Mouse (Mus musculus) neural tube, embryonic 15.5 days (tissue): ENCODE measurements around the gene Defb25. TPM values are rescaled to one million over a fixed set of nuclear protein-coding genes. Genes with fewer than 3 reads are reported as not detected.
A peak's percentile ranks its signal among the peaks of the same experiment; 100 is the strongest.

ENCODE experiments used
- ATAC-seq: fragments of 200-750 bp; cut with Nextera tagmentation; 2 replicates; pipeline ENCODE4 v1.8.0; 2017; ENCODE audit warnings: mild to moderate bottlenecking, moderate TSS enrichment, moderate library complexity; ENCODE audit not compliant: low FRiP score
- H3K27ac ChIP-seq: fragments of 300-500 bp; sonication (generic); replicated peaks from 2 replicates; pipeline ENCODE4 v1.5.1; 2015; ENCODE audit warnings: mild to moderate bottlenecking, inconsistent platforms
- H3K27me3 ChIP-seq: fragments of 300-500 bp; sonication (generic); replicated peaks from 2 replicates; pipeline ENCODE4 v1.6.1; 2015; ENCODE audit warnings: inconsistent platforms
- H3K36me3 ChIP-seq: fragments of 300-500 bp; sonication (generic); 2 replicates; pipeline ENCODE4 v1.6.1; 2015; ENCODE audit warnings: inconsistent platforms
- H3K4me1 ChIP-seq: fragments of 300-500 bp; sonication (generic); 2 replicates; pipeline ENCODE4 v1.6.1; 2015; ENCODE audit warnings: inconsistent platforms
- H3K4me2 ChIP-seq: fragments of 300-500 bp; sonication (generic); 2 replicates; pipeline ENCODE4 v1.6.1; 2015; ENCODE audit warnings: inconsistent platforms, mild to moderate bottlenecking, moderate library complexity
- H3K4me3 ChIP-seq: fragments of 300-500 bp; sonication (generic); replicated peaks from 2 replicates; pipeline ENCODE4 v1.5.1; 2015; ENCODE audit warnings: mild to moderate bottlenecking, inconsistent platforms
- H3K9ac ChIP-seq: fragments of 300-500 bp; sonication (generic); replicated peaks from 2 replicates; pipeline ENCODE4 v1.6.1; 2015; ENCODE audit warnings: mild to moderate bottlenecking, inconsistent platforms
- H3K9me3 ChIP-seq: fragments of 300-500 bp; sonication (generic); replicated peaks from 2 replicates; pipeline ENCODE4 v1.6.1; 2016; ENCODE audit warnings: inconsistent platforms
- WGBS: fragments of 180-500 bp; shearing (Covaris S2); methylation state at CpG from one replicate; pipeline ENCODE4 v1.1.7; 2015; ENCODE audit warnings: mixed read lengths; 5-methylcytosine and 5-hydroxymethylcytosine counted together
- polyA plus RNA-seq: library from polyadenylated mRNA; unstranded; fragments of >200 nt; fragmentation: Nextera tagmentation; extraction: Ambion mirVana; gene quantifications from 2 replicates; pipeline ENCODE4 v1.2.1, GENCODE M21; 2015

The Defb25 gene
- polyA plus RNA-seq, 1 experiment from 2014 or later = not detected

GRCm38 (mm10) chr2:152639406-152640113 lies 16.7 kb upstream of the Defb25 start:
- Histone ChIP-seq H3K9ac (no peak overlapping the region), H3K4me1 (peaks cover 7% of the 10 kb centered on the region), H3K36me3 (no peaks in the 10 kb centered on the region), H3K9me3 (no peaks in the 10 kb centered on the region), H3K4me3 (no peak overlapping the region), H3K4me2 (no peak overlapping the region), H3K27ac (no peak overlapping the region), H3K27me3 (no peaks in the 10 kb centered on the region)
- 15% methylated on average over 11 of the region's 11 CpGs for WGBS
- ATAC-seq = no peak

GRCm38 (mm10) chr2:152638865-152639264 lies 16.0 kb upstream of the Defb25 start:
- ATAC-seq = no peak
- H3K27me3 ChIP-seq = no peaks in the 10 kb centered on the region
- H3K4me1 ChIP-seq = peaks cover 7% of the 10 kb centered on the region
- 55% methylated on average over 6 of the region's 6 CpGs for WGBS
- H3K27ac ChIP-seq = no peak overlapping the region
- H3K36me3 ChIP-seq = no peaks in the 10 kb centered on the region
- no peak overlapping the region for H3K4me2 ChIP-seq
- H3K9ac ChIP-seq = no peak overlapping the region
- no peaks in the 10 kb centered on the region for H3K9me3 ChIP-seq
- H3K4me3 ChIP-seq = no peak overlapping the region

GRCm38 (mm10) chr2:152637381-152637780 lies 14.5 kb upstream of the Defb25 start:
- no peak for ATAC-seq
- H3K9ac ChIP-seq = no peak overlapping the region
- H3K27me3 ChIP-seq = no peaks in the 10 kb centered on the region
- H3K36me3 ChIP-seq = no peaks in the 10 kb centered on the region
- no peak overlapping the region for H3K4me3 ChIP-seq
- H3K9me3 ChIP-seq = no peaks in the 10 kb centered on the region
- 87% methylated on average over 4 of the region's 4 CpGs for WGBS
- no peak overlapping the region for H3K27ac ChIP-seq
- H3K4me2 ChIP-seq = no peak overlapping the region
- peaks cover 10% of the 10 kb centered on the region for H3K4me1 ChIP-seq

GRCm38 (mm10) chr2:152637006-152637322 lies 14.1 kb upstream of the Defb25 start:
- no peak overlapping the region for H3K9ac ChIP-seq
- WGBS = 76% methylated on average over 6 of the region's 6 CpGs
- H3K4me1 ChIP-seq = peaks cover 10% of the 10 kb centered on the region
- H3K9me3 ChIP-seq = no peaks in the 10 kb centered on the region
- no peak overlapping the region for H3K27ac ChIP-seq
- no peaks in the 10 kb centered on the region for H3K36me3 ChIP-seq
- no peak for ATAC-seq
- no peak overlapping the region for H3K4me3 ChIP-seq
- H3K4me2 ChIP-seq = no peak overlapping the region
- no peaks in the 10 kb centered on the region for H3K27me3 ChIP-seq

- Histone ChIP-seq H3K27me3 (no peaks in the 10 kb centered on the region), H3K4me1 (peaks cover 10% of the 10 kb centered on the region), H3K4me2 (no peak overlapping the region), H3K27ac (no peak overlapping the region), H3K4me3 (no peak overlapping the region), H3K9me3 (no peaks in the 10 kb centered on the region), H3K9ac (no peak overlapping the region), H3K36me3 (no peaks in the 10 kb centered on the region)
- no peak for ATAC-seq
- 75% methylated on average over 23 of the region's 23 CpGs for WGBS
Observed at GRCm38 (mm10) chr2:152636246-152637005, 13.6 kb upstream of the Defb25 start.

GRCm38 (mm10) chr2:152634311-152634710 lies 11.5 kb upstream of the Defb25 start:
- whole genome bisulfite sequencing = 78% methylated on average over 29 of the region's 29 CpGs
- no peak for ATAC-seq

GRCm38 (mm10) chr2:152633334-152633733 lies 10.5 kb upstream of the Defb25 start:
- H3K4me1 ChIP-seq = peaks cover 3% of the 10 kb centered on the region; the same call in 1 of the 2 replicates
- H3K4me2 ChIP-seq = peak overlapping the region; percentile 41
- no peak overlapping the region for H3K9ac ChIP-seq
- 48% methylated on average over 17 of the region's 17 CpGs for WGBS
- H3K36me3 ChIP-seq = no peaks in the 10 kb centered on the region
- H3K27me3 ChIP-seq = peaks cover 17% of the 10 kb centered on the region
- H3K9me3 ChIP-seq = no peaks in the 10 kb centered on the region
- no peak overlapping the region for H3K4me3 ChIP-seq
- no peak for ATAC-seq
- H3K27ac ChIP-seq = no peak overlapping the region

More at GRCm38 (mm10) chr2:152634311-152634710, 11.5 kb upstream of the Defb25 start:
- Histone ChIP-seq H3K36me3 (no peaks in the 10 kb centered on the region), H3K4me2 (no peak overlapping the region), H3K9me3 (no peaks in the 10 kb centered on the region), H3K27me3 (peaks cover 7% of the 10 kb centered on the region), H3K4me1 (peaks cover 4% of the 10 kb centered on the region), H3K27ac (no peak overlapping the region), H3K9ac (no peak overlapping the region), H3K4me3 (no peak overlapping the region)

GRCm38 (mm10) chr2:152629904-152630303 lies 7.1 kb upstream of the Defb25 start:
- H3K4me3 ChIP-seq = no peak overlapping the region
- H3K9me3 ChIP-seq = no peaks in the 10 kb centered on the region
- H3K27me3 ChIP-seq = peaks cover 45% of the 10 kb centered on the region
- H3K4me2 ChIP-seq = no peak overlapping the region
- H3K9ac ChIP-seq = no peak overlapping the region
- H3K27ac ChIP-seq = no peak overlapping the region
- no peaks in the 10 kb centered on the region for H3K36me3 ChIP-seq
- 93% methylated on average over 6 of the region's 6 CpGs for WGBS
- ATAC-seq = no peak
- peaks cover 14% of the 10 kb centered on the region for H3K4me1 ChIP-seq

- Histone ChIP-seq H3K9me3 (no peaks in the 10 kb centered on the region), H3K36me3 (no peaks in the 10 kb centered on the region), H3K27ac (no peak overlapping the region), H3K4me2 (no peak overlapping the region), H3K4me1 (peaks cover 14% of the 10 kb centered on the region), H3K27me3 (peaks cover 45% of the 10 kb centered on the region), H3K9ac (no peak overlapping the region), H3K4me3 (no peak overlapping the region)
- 74% methylated on average over 3 of the region's 3 CpGs for WGBS
- no peak for ATAC-seq
Observed at GRCm38 (mm10) chr2:152629239-152629638, 6.4 kb upstream of the Defb25 start.

GRCm38 (mm10) chr2:152628066-152628465 lies 5.2 kb upstream of the Defb25 start:
- ATAC-seq = no peak

GRCm38 (mm10) chr2:152626774-152627591 lies 4.1 kb upstream of the Defb25 start, which contains the start of gene Rem1:
TSS of gene Rem1 (plus strand) at chr2:152626951.
- no peak within 1 kb of the TSS for H3K27ac ChIP-seq
- H3K9me3 ChIP-seq = no peaks in the 10 kb centered on the region
- H3K9ac ChIP-seq = peak within 1 kb of the TSS; percentile 28
- 2% methylated on average over 59 of the region's 59 CpGs for WGBS
- H3K4me2 ChIP-seq = peak within 1 kb of the TSS; percentile 61
- H3K4me1 ChIP-seq = peaks cover 11% of the 10 kb centered on the region
- H3K4me3 ChIP-seq = peak within 1 kb of the TSS; percentile 34
- peaks cover 45% of the 10 kb centered on the region for H3K27me3 ChIP-seq
- H3K36me3 ChIP-seq = no peaks in the 10 kb centered on the region
- ATAC-seq = no peak

More at GRCm38 (mm10) chr2:152628066-152628465, 5.2 kb upstream of the Defb25 start:
- Histone ChIP-seq H3K9me3 (no peaks in the 10 kb centered on the region), H3K4me2 (no peak overlapping the region), H3K27ac (no peak overlapping the region), H3K9ac (no peak overlapping the region), H3K36me3 (no peaks in the 10 kb centered on the region), H3K4me1 (peaks cover 11% of the 10 kb centered on the region), H3K27me3 (peaks cover 45% of the 10 kb centered on the region), H3K4me3 (no peak overlapping the region)
- 48% methylated on average over 17 of the region's 17 CpGs for WGBS
